Mouse (Mus musculus) liver, adult 2 months (tissue): ENCODE data around the gene H3f3a.

ENCODE experiments used
- CTCF ChIP-seq: fragments of 200-500 bp; IDR thresholded peaks from 2 replicates; pipeline ENCODE4 v1.5.1; 2011; ENCODE audit warnings: low read depth, low read length, control low read depth
- POLR2A ChIP-seq: fragments of 200-500 bp; IDR thresholded peaks from 2 replicates; pipeline ENCODE4 v1.6.1; 2011; ENCODE audit warnings: low read length, control low read depth; ENCODE audit not compliant: insufficient read depth; ENCODE audit errors: extremely low read depth

DNA sequence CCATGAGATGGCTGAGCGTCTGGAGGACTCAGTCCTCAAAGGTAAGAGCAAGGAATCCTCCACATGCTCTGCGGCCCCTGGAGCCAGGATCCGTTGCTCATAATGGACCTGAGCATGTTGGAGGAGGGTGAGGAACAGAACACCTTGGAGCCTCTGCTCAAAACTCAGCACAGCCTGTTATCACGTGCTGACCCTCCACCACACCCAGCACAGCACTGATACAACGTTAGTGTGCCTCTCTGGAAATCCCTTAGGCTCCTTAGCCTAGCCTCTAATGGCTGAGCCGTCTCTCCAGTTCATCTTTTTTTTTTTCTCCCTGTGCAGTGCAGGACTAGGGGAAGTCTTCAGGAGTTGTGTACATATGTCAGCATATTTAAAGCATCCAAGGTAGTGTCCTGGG, 46.3 kb upstream of the H3f3a start:
- TF ChIP-seq CTCF (no peak), POLR2A (no peak)
